ENCODE assay signal across 8 mouse cellular contexts in genomic region chr17:56585171-56585821, GRCm38 (mm10). TPM values are rescaled to one million over a fixed set of nuclear protein-coding genes. Genes with fewer than 3 reads are reported as not detected.
DNase-seq lines count a peak whose midpoint lies in the region; ATAC-seq and TF ChIP-seq lines count a peak whose summit lies in the region.

No protein-coding gene starts in this region.

- peaks cover 89% of the 10 kb centered on the region for H3K79me3 ChIP-seq in C2C12 (ENCODE audit: low read depth)

- in situ Hi-C loops in ES-E14 (cut with MboI; ENCODE audit: low sequenced_read_pairs in 2 of 2, unreplicated experiment in 2 of 2), result no loop called here

- 0 out of 2 replicates have a peak, but pooled peaks have one; percentile 7 for ATAC-seq in heart, embryonic 13.5 days (ENCODE audit: extremely low read depth, insufficient number of reproducible peaks, low FRiP score, low TSS enrichment)
- no peak for ATAC-seq in erythroid progenitor cell, adult 5-6 weeks (replicated peaks; ENCODE audit: low FRiP score, poor library complexity, severe bottlenecking)

- TF ChIP-seq CTCF in C2C12 (IDR thresholded peaks at IDR 0.05; ENCODE audit: control insufficient read depth, insufficient read depth, insufficient read length), result no peak

- H3K4me1 ChIP-seq in ES-E14 (ENCODE audit: control insufficient read depth in 2 of 2, insufficient read depth in 2 of 2, low read length in 2 of 2, poor library complexity in 1 of 2), result peaks cover 2 to 9% of the 10 kb centered on the region in 2 experiments; a peak in 3 of 4 replicates
- H3K4me1 ChIP-seq in heart, embryonic 13.5 days, result peaks cover 61% of the 10 kb centered on the region
- peaks cover 55% of the 10 kb centered on the region for H3K4me1 ChIP-seq in midbrain, embryonic 10.5 days

- peak overlapping the region; percentile 89 for H3ac ChIP-seq in C2C12 (ENCODE audit: control insufficient read depth, insufficient read length, low read depth)

- H3K9me3 ChIP-seq in ES-E14 (ENCODE audit: control insufficient read depth, insufficient read depth, low read depth, low read length), result no peaks in the 10 kb centered on the region
- H3K9me3 ChIP-seq in heart, embryonic 13.5 days, result no peaks in the 10 kb centered on the region
- H3K9me3 ChIP-seq in midbrain, embryonic 10.5 days (replicated peaks), result no peaks in the 10 kb centered on the region

- peak overlapping the region; percentile 93 for H3K4me2 ChIP-seq in heart, embryonic 13.5 days

- DNase-seq in ES-E14 (ENCODE audit: low read depth, low spot score), result no peak
- peak; percentile 51 for DNase-seq in embryo, embryonic 9.5 days (ENCODE audit: extremely low spot score)
- peak; percentile 63 to 76 for DNase-seq in kidney, postnatal 4 days
- peak; percentile 61 for DNase-seq in midbrain, embryonic 10.5 days (ENCODE audit: low spot score)
- peak; percentile 57 to 64 for DNase-seq in spleen, adult 18-20 months

- H3K36me3 ChIP-seq in C2C12 (ENCODE audit: control insufficient read depth, insufficient read depth) (peaks cover 68% of the 10 kb centered on the region), ES-E14 (ENCODE audit: control insufficient read depth, insufficient read depth, low read length, poor library complexity, severe bottlenecking) (peaks cover 54% of the 10 kb centered on the region)
- H3K36me3 ChIP-seq in heart, embryonic 13.5 days, result peaks cover 71% of the 10 kb centered on the region
- peaks cover 70% of the 10 kb centered on the region for H3K36me3 ChIP-seq in midbrain, embryonic 10.5 days

- WGBS in heart, embryonic 13.5 days, result under 1% methylated on average over 61 of the region's 61 CpGs
- WGBS in midbrain, embryonic 10.5 days, result under 1% methylated on average over 61 of the region's 61 CpGs

- peak overlapping the region; percentile 95 for H3K4me3 ChIP-seq in C2C12 (ENCODE audit: insufficient read depth, poor library complexity, severe bottlenecking)
- H3K4me3 ChIP-seq in ES-E14 (ENCODE audit: insufficient read depth in 1 of 2, low read depth in 1 of 2, low read length in 2 of 2, poor library complexity in 1 of 2, severe bottlenecking in 1 of 2), result peak overlapping the region; percentile 85 to 88
- peak overlapping the region; percentile 94 for H3K4me3 ChIP-seq in heart, embryonic 13.5 days
- peak overlapping the region; percentile 94 for H3K4me3 ChIP-seq in midbrain, embryonic 10.5 days

- peaks cover 95% of the 10 kb centered on the region for H3K79me2 ChIP-seq in C2C12 (ENCODE audit: control insufficient read depth, insufficient read depth)

- H3K9ac ChIP-seq in ES-E14 (ENCODE audit: insufficient read depth, low read depth, low read length, poor library complexity, severe bottlenecking), result peak overlapping the region; percentile 97
- H3K9ac ChIP-seq in heart, embryonic 13.5 days, result peak overlapping the region; percentile 96

- H3K27ac ChIP-seq in ES-E14 (ENCODE audit: insufficient read depth, low read depth, low read length, poor library complexity, severe bottlenecking), result peak overlapping the region; percentile 92
- peak overlapping the region; percentile 97 for H3K27ac ChIP-seq in heart, embryonic 13.5 days (replicated peaks)
- peak overlapping the region; percentile 96 for H3K27ac ChIP-seq in midbrain, embryonic 10.5 days (replicated peaks)

- no peaks in the 10 kb centered on the region for H3K27me3 ChIP-seq in C2C12 (ENCODE audit: control insufficient read depth, insufficient read depth, insufficient read length)
- no peaks in the 10 kb centered on the region for H3K27me3 ChIP-seq in heart, embryonic 13.5 days (replicated peaks)
- H3K27me3 ChIP-seq in midbrain, embryonic 10.5 days (ENCODE audit: low read depth, poor library complexity, severe bottlenecking), result no peaks in the 10 kb centered on the region

TF ChIP-seq in C2C12, 6 proteins besides CTCF, POLR2A, EP300 and RAD21:
- TF ChIP-seq USF1 (IDR thresholded peaks at IDR 0.05; ENCODE audit: low read depth), result no peak
- TF ChIP-seq CEBPB (IDR thresholded peaks at IDR 0.05; ENCODE audit: low read depth), result no peak
- no peak for TF ChIP-seq MYOD1 (IDR thresholded peaks at IDR 0.05; ENCODE audit: control insufficient read depth, insufficient read length, low read depth)
- TF ChIP-seq MAX (IDR thresholded peaks at IDR 0.05), result no peak
- no peak for TF ChIP-seq FOSL1 (IDR thresholded peaks at IDR 0.05; ENCODE audit: insufficient read depth, low read length, poor library complexity, severe bottlenecking)
- TF ChIP-seq MYOG (IDR thresholded peaks at IDR 0.05; ENCODE audit: control insufficient read depth, extremely low read depth, insufficient read length), result no peak

TF ChIP-seq in ES-E14, 5 proteins besides CTCF, POLR2A, EP300 and RAD21:
- no peak for TF ChIP-seq HCFC1 (IDR thresholded peaks at IDR 0.05; ENCODE audit: borderline replicate concordance, insufficient read depth, low read length)
- no peak for TF ChIP-seq CHD2 (IDR thresholded peaks at IDR 0.05; ENCODE audit: low read depth, low read length)
- TF ChIP-seq ZNF384 (IDR thresholded peaks at IDR 0.05; ENCODE audit: low read depth, low read length), result no peak
- TF ChIP-seq MAFK (IDR thresholded peaks at IDR 0.05; ENCODE audit: insufficient read depth, low read depth, low read length), result no peak

RNA-seq across cellular contexts. Expression of gene Safb, which starts 0.7 kb away (rescaled TPM):
- polyA plus RNA-seq in C2C12 (2012; fragmentation: generic; extraction: Trizol), result 69.7 TPM
- 116 and 127 TPM in 2 replicates for total RNA-seq in ES-E14 (2012; rRNA removed)
- 66.9 and 68.1 TPM in 2 replicates for polyA plus RNA-seq in heart, embryonic 13.5 days (2015; fragmentation: Nextera tagmentation; extraction: Ambion mirVana)
- polyA plus RNA-seq in midbrain, embryonic 10.5 days (2016; fragmentation: Nextera tagmentation; extraction: Ambion mirVana), result 148 and 157 TPM in 2 replicates
- total RNA-seq in erythroid progenitor cell, adult 5-6 weeks (2015; ENCODE audit: low replicate concordance), result 120 and 141 TPM in 2 replicates
- 189 and 314 TPM in 2 replicates for total RNA-seq in erythroid progenitor cell, adult 5-6 weeks (2017; ENCODE audit: low replicate concordance)

RNA-seq across cellular contexts. Expression of gene Safb2, which starts 0.9 kb away (rescaled TPM):
- 45.1 TPM for polyA plus RNA-seq in C2C12 (2012; fragmentation: generic; extraction: Trizol)
- 113 and 172 TPM in 2 replicates for total RNA-seq in ES-E14 (2012; rRNA removed)
- polyA plus RNA-seq in heart, embryonic 13.5 days (2015; fragmentation: Nextera tagmentation; extraction: Ambion mirVana), result 50.2 and 50.4 TPM in 2 replicates
- 80.9 and 85.6 TPM in 2 replicates for polyA plus RNA-seq in midbrain, embryonic 10.5 days (2016; fragmentation: Nextera tagmentation; extraction: Ambion mirVana)
- 107 and 153 TPM in 2 replicates for total RNA-seq in erythroid progenitor cell, adult 5-6 weeks (2015; ENCODE audit: low replicate concordance)
- 350 and 385 TPM in 2 replicates for total RNA-seq in erythroid progenitor cell, adult 5-6 weeks (2017; ENCODE audit: low replicate concordance)

RNA-seq across cellular contexts. Expression of gene 2410015M20Rik, which starts 24.3 kb away (rescaled TPM):
- polyA plus RNA-seq in C2C12 (2012; fragmentation: generic; extraction: Trizol), result 250 TPM
- 236 and 294 TPM in 2 replicates for total RNA-seq in ES-E14 (2012; rRNA removed)
- polyA plus RNA-seq in heart, embryonic 13.5 days (2015; fragmentation: Nextera tagmentation; extraction: Ambion mirVana), result 273 and 332 TPM in 2 replicates
- 197 and 202 TPM in 2 replicates for polyA plus RNA-seq in midbrain, embryonic 10.5 days (2016; fragmentation: Nextera tagmentation; extraction: Ambion mirVana)
- total RNA-seq in erythroid progenitor cell, adult 5-6 weeks (2015; ENCODE audit: low replicate concordance), result 21.8 and 29.9 TPM in 2 replicates
- 20.7 and 33.0 TPM in 2 replicates for total RNA-seq in erythroid progenitor cell, adult 5-6 weeks (2017; ENCODE audit: low replicate concordance)

RNA-seq across cellular contexts. Expression of gene Rpl36, which starts 27.9 kb away (rescaled TPM):
- 4,005 TPM for polyA plus RNA-seq in C2C12 (2012; fragmentation: generic; extraction: Trizol)
- total RNA-seq in ES-E14 (2012; rRNA removed), result 3,972 and 4,168 TPM in 2 replicates
- 1,294 and 1,391 TPM in 2 replicates for polyA plus RNA-seq in heart, embryonic 13.5 days (2015; fragmentation: Nextera tagmentation; extraction: Ambion mirVana)
- 1,286 and 1,494 TPM in 2 replicates for polyA plus RNA-seq in midbrain, embryonic 10.5 days (2016; fragmentation: Nextera tagmentation; extraction: Ambion mirVana)
- 298 and 344 TPM in 2 replicates for total RNA-seq in erythroid progenitor cell, adult 5-6 weeks (2015; ENCODE audit: low replicate concordance)
- total RNA-seq in erythroid progenitor cell, adult 5-6 weeks (2017; ENCODE audit: low replicate concordance), result 203 and 323 TPM in 2 replicates

RNA-seq across cellular contexts. Expression of gene Gm20219, which starts 31.1 kb away (rescaled TPM):
- 0.09 TPM for polyA plus RNA-seq in C2C12 (2012; fragmentation: generic; extraction: Trizol)
- 1.5 and 2.6 TPM in 2 replicates for total RNA-seq in ES-E14 (2012; rRNA removed)
- 0.19 and 0.37 TPM in 2 replicates for polyA plus RNA-seq in heart, embryonic 13.5 days (2015; fragmentation: Nextera tagmentation; extraction: Ambion mirVana)
- 0.80 and 0.89 TPM in 2 replicates for polyA plus RNA-seq in midbrain, embryonic 10.5 days (2016; fragmentation: Nextera tagmentation; extraction: Ambion mirVana)
- 6.1 TPM in 1 of 2 replicates, not detected in the other for total RNA-seq in erythroid progenitor cell, adult 5-6 weeks (2015; ENCODE audit: low replicate concordance)
- 1.2 TPM in 1 of 2 replicates, not detected in the other for total RNA-seq in erythroid progenitor cell, adult 5-6 weeks (2017; ENCODE audit: low replicate concordance)
